Mouse (Mus musculus): ENCODE results near the gene Ppox. TPM values are rescaled to one million over a fixed set of nuclear protein-coding genes. Genes with fewer than 3 reads are reported as not detected.

The Ppox gene
- total and polyA plus RNA-seq, 3 experiments: 27.0 to 168 (median 53.0) TPM

GRCm38 (mm10) chr1:171240911-171241310, 40.1 kb downstream of the Ppox start:
- Histone ChIP-seq H3K36me3 (replicated peaks) (peaks cover 88% of the 10 kb centered on the region), H3K27me3 (ENCODE audit: insufficient read depth, low read length) (no peaks in the 10 kb centered on the region), H3K4me1 (ENCODE audit: insufficient read depth, low read depth, low read length) (peaks cover 17% of the 10 kb centered on the region), H3K9me3 (replicated peaks) (no peaks in the 10 kb centered on the region), H3K4me3 (ENCODE audit: low read depth, low read length) (no peak overlapping the region)
- DNase-seq (ENCODE audit: low spot score) (no peak), ATAC-seq (ENCODE audit: extremely low read depth, insufficient number of reproducible peaks, low FRiP score, poor library complexity, severe bottlenecking) (no peak)
- TF ChIP-seq GATA1 (IDR thresholded peaks at IDR 0.05; ENCODE audit: borderline replicate concordance, low read length): no peak
- no peak for TF ChIP-seq CTCF (IDR thresholded peaks at IDR 0.05; ENCODE audit: low read depth, low read length)
- TF ChIP-seq GATA2 (IDR thresholded peaks at IDR 0.05; ENCODE audit: borderline replicate concordance, low read depth, low read length): no peak
- TF ChIP-seq POLR2AphosphoS5 (IDR thresholded peaks at IDR 0.05; ENCODE audit: insufficient replicate concordance, low read depth, low read length): no peak
- no peak for TF ChIP-seq TAL1 (conservative IDR thresholded peaks at IDR 0.05; ENCODE audit: low read depth, low read length)

- Histone ChIP-seq H3K4me1 (ENCODE audit: insufficient read depth, low read depth, low read length) (peaks cover 11% of the 10 kb centered on the region), H3K27me3 (ENCODE audit: insufficient read depth, low read length) (no peaks in the 10 kb centered on the region), H3K9me3 (replicated peaks) (no peaks in the 10 kb centered on the region), H3K36me3 (replicated peaks) (peaks cover 90% of the 10 kb centered on the region), H3K4me3 (ENCODE audit: low read depth, low read length) (no peak overlapping the region)
- no peak for DNase-seq (ENCODE audit: low spot score)
- no peak for ATAC-seq (ENCODE audit: extremely low read depth, insufficient number of reproducible peaks, low FRiP score, poor library complexity, severe bottlenecking)
- TF ChIP-seq POLR2AphosphoS5 (IDR thresholded peaks at IDR 0.05; ENCODE audit: insufficient replicate concordance, low read depth, low read length) (no peak), CTCF (IDR thresholded peaks at IDR 0.05; ENCODE audit: low read depth, low read length) (no peak), GATA1 (IDR thresholded peaks at IDR 0.05; ENCODE audit: borderline replicate concordance, low read length) (no peak), TAL1 (conservative IDR thresholded peaks at IDR 0.05; ENCODE audit: low read depth, low read length) (no peak), GATA2 (IDR thresholded peaks at IDR 0.05; ENCODE audit: borderline replicate concordance, low read depth, low read length) (no peak)
These were observed 40.8 kb downstream of the Ppox start for GRCm38 (mm10) chr1:171239992-171240744.

- Histone ChIP-seq H3K36me3 (replicated peaks) (peaks cover 94% of the 10 kb centered on the region), H3K4me1 (ENCODE audit: insufficient read depth, low read depth, low read length) (peaks cover 15% of the 10 kb centered on the region)
These were observed 42.5 kb downstream of the Ppox start for GRCm38 (mm10) chr1:171238463-171238862.

GRCm38 (mm10) chr1:171237438-171237837, 43.5 kb downstream of the Ppox start:
- Histone ChIP-seq H3K36me3 (replicated peaks) (peaks cover 90% of the 10 kb centered on the region), H3K4me1 (ENCODE audit: insufficient read depth, low read depth, low read length) (peaks cover 12% of the 10 kb centered on the region), H3K27me3 (ENCODE audit: insufficient read depth, low read length) (no peaks in the 10 kb centered on the region), H3K9me3 (replicated peaks) (no peaks in the 10 kb centered on the region), H3K4me3 (ENCODE audit: low read depth, low read length) (no peak overlapping the region)
- DNase-seq (ENCODE audit: low spot score) (no peak), ATAC-seq (ENCODE audit: extremely low read depth, insufficient number of reproducible peaks, low FRiP score, poor library complexity, severe bottlenecking) (no peak)
- TF ChIP-seq GATA1 (IDR thresholded peaks at IDR 0.05; ENCODE audit: borderline replicate concordance, low read length) (no peak), TAL1 (conservative IDR thresholded peaks at IDR 0.05; ENCODE audit: low read depth, low read length) (no peak), GATA2 (IDR thresholded peaks at IDR 0.05; ENCODE audit: borderline replicate concordance, low read depth, low read length) (no peak), POLR2AphosphoS5 (IDR thresholded peaks at IDR 0.05; ENCODE audit: insufficient replicate concordance, low read depth, low read length) (no peak), CTCF (IDR thresholded peaks at IDR 0.05; ENCODE audit: low read depth, low read length) (no peak)

More at GRCm38 (mm10) chr1:171238463-171238862, 42.5 kb downstream of the Ppox start:
- Histone ChIP-seq H3K4me3 (ENCODE audit: low read depth, low read length) (no peak overlapping the region), H3K27me3 (ENCODE audit: insufficient read depth, low read length) (no peaks in the 10 kb centered on the region), H3K9me3 (replicated peaks) (no peaks in the 10 kb centered on the region)
- ATAC-seq (ENCODE audit: extremely low read depth, insufficient number of reproducible peaks, low FRiP score, poor library complexity, severe bottlenecking) (peak; percentile 54; the same call in 1 of the 2 replicates), DNase-seq (ENCODE audit: low spot score) (peak; percentile 46)
- TF ChIP-seq CTCF (IDR thresholded peaks at IDR 0.05; ENCODE audit: low read depth, low read length) (peak; percentile 54; the same call in 1 of the 2 replicates), TAL1 (conservative IDR thresholded peaks at IDR 0.05; ENCODE audit: low read depth, low read length) (no peak)

GRCm38 (mm10) chr1:171235791-171236190, 45.2 kb downstream of the Ppox start:
- no peak for TF ChIP-seq GATA1 (IDR thresholded peaks at IDR 0.05; ENCODE audit: borderline replicate concordance, low read length)
- TF ChIP-seq GATA2 (IDR thresholded peaks at IDR 0.05; ENCODE audit: borderline replicate concordance, low read depth, low read length): no peak
- TF ChIP-seq TAL1 (conservative IDR thresholded peaks at IDR 0.05; ENCODE audit: low read depth, low read length): no peak
- TF ChIP-seq POLR2AphosphoS5 (IDR thresholded peaks at IDR 0.05; ENCODE audit: insufficient replicate concordance, low read depth, low read length): no peak
- no peak for TF ChIP-seq CTCF (IDR thresholded peaks at IDR 0.05; ENCODE audit: low read depth, low read length)
- H3K9me3 ChIP-seq (replicated peaks): no peaks in the 10 kb centered on the region
- DNase-seq (ENCODE audit: low spot score) (no peak), ATAC-seq (ENCODE audit: extremely low read depth, insufficient number of reproducible peaks, low FRiP score, poor library complexity, severe bottlenecking) (no peak)
- H3K4me3 ChIP-seq (ENCODE audit: low read depth, low read length): no peak overlapping the region
- no peaks in the 10 kb centered on the region for H3K27me3 ChIP-seq (ENCODE audit: insufficient read depth, low read length)
- peaks cover 75% of the 10 kb centered on the region for H3K36me3 ChIP-seq (replicated peaks)
- peaks cover 20% of the 10 kb centered on the region for H3K4me1 ChIP-seq (ENCODE audit: insufficient read depth, low read depth, low read length)

GRCm38 (mm10) chr1:171234538-171234937, 46.4 kb downstream of the Ppox start:
- peaks cover 20% of the 10 kb centered on the region for H3K4me1 ChIP-seq (ENCODE audit: insufficient read depth, low read depth, low read length)
- ATAC-seq (ENCODE audit: extremely low read depth, insufficient number of reproducible peaks, low FRiP score, poor library complexity, severe bottlenecking) (no peak), DNase-seq (ENCODE audit: low spot score) (no peak)
- no peak for TF ChIP-seq CTCF (IDR thresholded peaks at IDR 0.05; ENCODE audit: low read depth, low read length)
- TF ChIP-seq GATA1 (IDR thresholded peaks at IDR 0.05; ENCODE audit: borderline replicate concordance, low read length): no peak
- TF ChIP-seq TAL1 (conservative IDR thresholded peaks at IDR 0.05; ENCODE audit: low read depth, low read length): no peak
- no peak for TF ChIP-seq POLR2AphosphoS5 (IDR thresholded peaks at IDR 0.05; ENCODE audit: insufficient replicate concordance, low read depth, low read length)
- TF ChIP-seq GATA2 (IDR thresholded peaks at IDR 0.05; ENCODE audit: borderline replicate concordance, low read depth, low read length): no peak
- H3K27me3 ChIP-seq (ENCODE audit: insufficient read depth, low read length): no peaks in the 10 kb centered on the region
- peaks cover 64% of the 10 kb centered on the region for H3K36me3 ChIP-seq (replicated peaks)
- no peak overlapping the region for H3K4me3 ChIP-seq (ENCODE audit: low read depth, low read length)
- no peaks in the 10 kb centered on the region for H3K9me3 ChIP-seq (replicated peaks)

All from G1E (cell line).